Mouse (Mus musculus) lung, embryonic 15.5 days (tissue): ENCODE data around the gene Anks1. TPM values are rescaled to one million over a fixed set of nuclear protein-coding genes. Genes with fewer than 3 reads are reported as not detected.
"Not testable (repeated sequence)": the region's sequence is repeated elsewhere in the genome, so short reads cannot be mapped to it uniquely, and the experiment has no call there.

ENCODE experiments used
- ATAC-seq: fragments of 200-750 bp; cut with Nextera tagmentation; 2 replicates; pipeline ENCODE4 v1.8.0; 2017; ENCODE audit warnings: moderate number of reproducible peaks, borderline replicate concordance; ENCODE audit not compliant: low FRiP score, low TSS enrichment; ENCODE audit errors: extremely low read depth
- H3K27ac ChIP-seq: fragments of 300-500 bp; sonication (generic); 2 replicates; pipeline ENCODE4 v1.5.1; 2015; ENCODE audit warnings: moderate library complexity, mild to moderate bottlenecking, inconsistent platforms
- H3K27me3 ChIP-seq: fragments of 300-500 bp; sonication (generic); 2 replicates; pipeline ENCODE4 v1.6.1; 2015; ENCODE audit warnings: inconsistent platforms
- H3K36me3 ChIP-seq: fragments of 300-500 bp; sonication (generic); 2 replicates; pipeline ENCODE4 v1.6.1; 2015; ENCODE audit warnings: inconsistent platforms
- H3K4me1 ChIP-seq: fragments of 300-500 bp; sonication (generic); 2 replicates; pipeline ENCODE4 v1.6.1; 2015; ENCODE audit warnings: inconsistent platforms
- H3K4me2 ChIP-seq: fragments of 300-500 bp; sonication (generic); 2 replicates; pipeline ENCODE4 v1.6.1; 2015; ENCODE audit warnings: inconsistent platforms, mild to moderate bottlenecking, moderate library complexity
- H3K4me3 ChIP-seq: fragments of 300-500 bp; sonication (generic); 2 replicates; pipeline ENCODE4 v1.5.1; 2015; ENCODE audit warnings: mild to moderate bottlenecking, inconsistent platforms
- H3K9ac ChIP-seq: fragments of 300-500 bp; sonication (generic); 2 replicates; pipeline ENCODE4 v1.6.1; 2015; ENCODE audit warnings: inconsistent platforms
- H3K9me3 ChIP-seq: fragments of 300-500 bp; sonication (generic); 2 replicates; pipeline ENCODE4 v1.6.1; 2016; ENCODE audit warnings: inconsistent platforms
- WGBS: fragments of 180-500 bp; shearing (Covaris S2); methylation state at CpG from one replicate; pipeline ENCODE4 v1.1.7; 2015; 5-methylcytosine and 5-hydroxymethylcytosine counted together
- polyA plus RNA-seq: library from polyadenylated mRNA; unstranded; fragments of >200 nt; fragmentation: Nextera tagmentation; extraction: Ambion mirVana; gene quantifications from 2 replicates; pipeline ENCODE4 v1.2.1, GENCODE M21; 2015

The Anks1 gene
- polyA plus RNA-seq, 1 experiment from 2014 or later = 19.3 TPM

GRCm38 (mm10) chr17:27982712-27983266 is 73.7 kb downstream of the Anks1 start:
- Histone ChIP-seq H3K9me3 (no peaks in the 10 kb centered on the region), H3K27me3 (no peaks in the 10 kb centered on the region)

DNA sequence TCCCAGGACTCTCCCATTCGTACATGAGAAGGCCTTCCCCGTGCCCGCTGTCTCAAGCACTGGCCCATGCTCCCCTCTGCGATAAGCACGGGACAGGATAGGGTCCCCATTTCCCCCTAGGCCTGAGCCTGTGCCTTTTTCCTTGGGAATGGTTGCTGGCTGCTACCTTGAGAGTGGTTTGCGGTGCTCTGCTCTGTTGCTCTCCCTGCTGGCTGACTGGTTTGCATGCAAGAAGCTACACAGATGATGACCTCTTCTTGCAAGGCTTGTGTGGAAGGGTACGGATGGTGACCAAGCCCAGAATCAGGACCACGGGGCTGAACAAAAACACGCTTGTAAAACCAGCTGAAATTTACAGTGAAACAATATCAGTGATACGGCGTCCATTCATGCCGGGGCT is 75.3 kb downstream of the Anks1 start:
- Histone ChIP-seq H3K27ac (no peak overlapping the region), H3K9me3 (no peaks in the 10 kb centered on the region), H3K27me3 (no peaks in the 10 kb centered on the region), H3K9ac (no peak overlapping the region), H3K36me3 (peaks cover 34% of the 10 kb centered on the region), H3K4me1 (peaks cover 1% of the 10 kb centered on the region), H3K4me2 (no peak overlapping the region), H3K4me3 (no peak overlapping the region)
- ATAC-seq = no peak
- 90% methylated on average over 12 of the region's 12 CpGs for WGBS

More at GRCm38 (mm10) chr17:27982712-27983266, 73.7 kb downstream of the Anks1 start:
- no peak overlapping the region for H3K4me3 ChIP-seq
- no peak overlapping the region for H3K4me2 ChIP-seq
- ATAC-seq = no peak
- peaks cover 31% of the 10 kb centered on the region for H3K36me3 ChIP-seq
- 70% methylated on average over 7 of the region's 7 CpGs for WGBS
- H3K9ac ChIP-seq = no peak overlapping the region
- H3K27ac ChIP-seq = no peak overlapping the region
- H3K4me1 ChIP-seq = no peaks in the 10 kb centered on the region

GRCm38 (mm10) chr17:27986106-27986505 is 77.0 kb downstream of the Anks1 start:
- no peak overlapping the region for H3K27ac ChIP-seq
- H3K9ac ChIP-seq = no peak overlapping the region
- no peak for ATAC-seq
- H3K4me1 ChIP-seq = peaks cover 14% of the 10 kb centered on the region
- no peak overlapping the region for H3K4me3 ChIP-seq
- H3K36me3 ChIP-seq = peaks cover 41% of the 10 kb centered on the region
- H3K9me3 ChIP-seq = no peaks in the 10 kb centered on the region
- no peaks in the 10 kb centered on the region for H3K27me3 ChIP-seq
- 89% methylated on average over 19 of the region's 19 CpGs for WGBS
- H3K4me2 ChIP-seq = no peak overlapping the region

DNA sequence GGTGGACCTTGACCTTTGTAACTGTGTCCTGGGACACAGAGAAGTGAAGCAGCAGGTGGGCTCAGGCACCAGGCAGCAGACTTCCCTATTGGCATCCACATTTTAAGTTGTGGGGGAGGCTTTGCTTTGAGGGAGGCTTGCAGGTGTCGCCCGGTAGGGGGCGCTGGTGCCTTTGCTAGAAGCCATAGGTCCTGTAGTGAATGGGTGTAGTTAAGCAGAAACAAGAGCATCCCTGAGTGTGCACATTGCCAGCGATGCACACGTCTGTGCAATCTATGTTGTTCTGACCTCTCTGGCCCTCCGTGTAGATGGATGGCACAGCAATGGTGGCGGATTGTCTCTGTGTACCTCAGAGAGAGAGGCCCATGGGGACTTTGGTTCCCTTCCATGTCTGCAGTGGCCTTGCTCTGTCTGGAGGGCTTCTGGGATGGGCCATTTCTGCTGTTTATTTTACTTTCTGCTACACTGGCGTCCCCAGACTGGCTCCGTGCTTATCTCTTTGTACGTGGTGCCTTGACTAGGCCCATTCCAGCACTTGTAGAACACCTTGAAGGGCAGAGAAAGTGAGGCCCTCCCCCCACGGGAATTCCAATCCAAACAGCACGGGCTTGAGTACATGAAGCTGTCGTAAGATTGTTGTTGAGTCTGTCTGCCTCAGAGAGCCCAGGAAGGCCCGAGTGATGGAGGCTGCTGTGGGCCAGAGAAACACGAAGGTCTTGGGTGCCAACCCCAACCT is 80.9 kb downstream of the Anks1 start:
- WGBS = 17% methylated on average over 15 of the region's 15 CpGs
- H3K9me3 ChIP-seq = no peaks in the 10 kb centered on the region
- H3K9ac ChIP-seq = no peak overlapping the region
- ATAC-seq = peak; percentile 56
- H3K4me3 ChIP-seq = no peak overlapping the region
- peaks cover 29% of the 10 kb centered on the region for H3K4me1 ChIP-seq
- no peak overlapping the region for H3K4me2 ChIP-seq
- peaks cover 53% of the 10 kb centered on the region for H3K36me3 ChIP-seq
- H3K27ac ChIP-seq = peak overlapping the region; percentile 79
- no peaks in the 10 kb centered on the region for H3K27me3 ChIP-seq

DNA sequence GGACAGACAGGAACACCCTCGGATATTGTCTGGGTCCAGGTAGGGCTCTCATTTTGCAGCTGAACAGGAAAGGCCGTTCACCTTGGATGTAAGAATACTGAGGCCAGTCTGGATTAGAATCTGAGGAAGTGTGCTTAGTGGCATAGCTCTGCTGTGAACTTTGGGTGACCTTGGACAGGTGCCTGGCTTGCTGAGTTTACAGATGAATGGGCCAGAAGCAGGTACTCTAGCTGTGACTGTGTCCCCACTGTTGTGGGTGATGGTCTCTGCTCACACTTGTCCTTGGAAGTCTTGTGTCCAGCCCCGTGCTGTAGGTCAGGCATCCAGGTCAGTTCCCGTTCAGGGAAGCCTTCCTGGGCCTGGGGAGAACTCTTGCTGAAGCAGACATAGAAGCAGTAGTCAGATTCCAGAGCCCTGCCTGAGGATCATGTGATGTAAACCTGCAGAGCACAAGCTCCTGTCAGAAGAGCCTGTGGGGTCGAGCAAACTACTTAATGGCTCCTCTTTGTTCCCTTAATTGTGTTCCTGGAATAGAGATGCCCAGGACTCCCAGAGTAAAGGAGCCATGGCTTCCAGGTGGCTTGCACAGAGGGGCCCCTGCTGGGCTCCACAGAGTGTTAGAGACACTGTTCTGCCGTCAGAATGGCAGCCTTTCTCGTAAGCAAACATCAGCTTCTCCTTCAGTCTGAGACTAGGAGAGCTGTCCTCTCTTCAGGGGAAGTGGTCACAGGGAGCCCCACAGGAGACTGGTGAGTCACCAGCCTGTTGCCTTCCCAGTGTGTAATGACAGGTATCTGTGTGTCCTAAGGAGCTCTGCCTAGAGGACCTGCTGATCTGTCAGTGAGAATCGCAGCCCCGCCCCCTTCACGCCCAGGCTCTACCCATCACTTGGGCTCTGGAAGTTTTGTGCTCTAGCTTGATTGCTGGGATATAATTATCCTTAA is 85.2 kb downstream of the Anks1 start:
- Histone ChIP-seq H3K4me2 (no peak overlapping the region), H3K27ac (peak overlapping the region; percentile 54), H3K4me1 (peaks cover 29% of the 10 kb centered on the region), H3K4me3 (no peak overlapping the region), H3K9me3 (no peaks in the 10 kb centered on the region), H3K27me3 (no peaks in the 10 kb centered on the region), H3K9ac (no peak overlapping the region), H3K36me3 (peaks cover 42% of the 10 kb centered on the region)
- WGBS = 54% methylated on average over 10 of the region's 10 CpGs
- ATAC-seq = peak; percentile 12; the same call in 1 of the 2 replicates

GRCm38 (mm10) chr17:27996320-27996719 is 87.2 kb downstream of the Anks1 start:
- Histone ChIP-seq H3K4me1 (peaks cover 14% of the 10 kb centered on the region), H3K27me3 (no peaks in the 10 kb centered on the region), H3K9ac (no peak overlapping the region), H3K9me3 (no peaks in the 10 kb centered on the region), H3K36me3 (peaks cover 34% of the 10 kb centered on the region), H3K4me3 (no peak overlapping the region), H3K27ac (no peak overlapping the region), H3K4me2 (no peak overlapping the region)
- ATAC-seq = no peak
- 84% methylated on average over 4 of the region's 4 CpGs for WGBS

GRCm38 (mm10) chr17:27997212-27997611 is 88.1 kb downstream of the Anks1 start:
- peaks cover 14% of the 10 kb centered on the region for H3K4me1 ChIP-seq
- H3K4me3 ChIP-seq = no peak overlapping the region
- no peak overlapping the region for H3K9ac ChIP-seq
- ATAC-seq = no peak
- 80% methylated on average over 12 of the region's 12 CpGs for whole genome bisulfite sequencing
- no peaks in the 10 kb centered on the region for H3K9me3 ChIP-seq
- no peaks in the 10 kb centered on the region for H3K27me3 ChIP-seq
- no peak overlapping the region for H3K27ac ChIP-seq
- no peak overlapping the region for H3K4me2 ChIP-seq
- H3K36me3 ChIP-seq = peaks cover 28% of the 10 kb centered on the region

GRCm38 (mm10) chr17:27999683-28000273 is 90.7 kb downstream of the Anks1 start:
- Histone ChIP-seq H3K27ac (peak overlapping the region; percentile 24; the same call in 1 of the 2 replicates), H3K36me3 (peaks cover 22% of the 10 kb centered on the region)
- not testable (repeated sequence) for ATAC-seq, H3K27me3 ChIP-seq, H3K9me3 ChIP-seq, H3K4me2 ChIP-seq, H3K4me3 ChIP-seq, H3K4me1 ChIP-seq, H3K9ac ChIP-seq
- WGBS = 72% methylated on average over 13 of the region's 13 CpGs

GRCm38 (mm10) chr17:28000389-28000788 is 91.3 kb downstream of the Anks1 start:
- peak overlapping the region; percentile 24; the same call in 1 of the 2 replicates for H3K27ac ChIP-seq

GRCm38 (mm10) chr17:28000851-28001250 is 91.7 kb downstream of the Anks1 start:
- Histone ChIP-seq H3K27me3 (no peaks in the 10 kb centered on the region), H3K36me3 (peaks cover 17% of the 10 kb centered on the region), H3K4me1 (peaks cover 5% of the 10 kb centered on the region; the same call in 1 of the 2 replicates), H3K27ac (peak overlapping the region; percentile 76), H3K4me3 (no peak overlapping the region), H3K9me3 (no peaks in the 10 kb centered on the region), H3K9ac (no peak overlapping the region), H3K4me2 (no peak overlapping the region)
- WGBS = 63% methylated on average over 1 of the region's 1 CpGs
- no peak for ATAC-seq

More at GRCm38 (mm10) chr17:28000389-28000788, 91.3 kb downstream of the Anks1 start:
- no peaks in the 10 kb centered on the region for H3K27me3 ChIP-seq
- no peak overlapping the region for H3K4me2 ChIP-seq
- 75% methylated on average over 4 of the region's 4 CpGs for WGBS
- H3K4me3 ChIP-seq = no peak overlapping the region
- H3K4me1 ChIP-seq = peaks cover under 1% of the 10 kb centered on the region; the same call in 1 of the 2 replicates
- H3K9me3 ChIP-seq = no peaks in the 10 kb centered on the region
- H3K9ac ChIP-seq = no peak overlapping the region
- no peak for ATAC-seq
- peaks cover 18% of the 10 kb centered on the region for H3K36me3 ChIP-seq

DNA sequence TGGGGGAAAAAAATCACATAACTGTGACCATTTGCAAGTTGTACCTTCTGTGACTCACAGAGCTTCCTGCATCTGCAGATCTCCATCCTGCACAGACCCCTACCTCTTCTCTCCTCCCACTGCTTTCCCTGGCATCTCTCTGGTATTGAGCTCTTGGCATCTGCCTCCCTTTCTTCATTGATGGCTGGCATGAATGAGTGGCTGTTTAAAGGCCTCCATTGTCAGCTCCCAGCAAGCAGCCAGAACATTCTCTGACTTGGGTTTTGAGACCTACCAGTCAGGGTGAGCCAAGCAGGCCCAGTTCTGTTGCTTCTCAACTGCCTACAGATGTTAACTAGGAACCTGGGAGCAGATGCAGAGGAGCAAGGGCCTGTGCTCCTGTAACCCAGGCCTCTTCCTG is 96.3 kb downstream of the Anks1 start:
- no peak overlapping the region for H3K4me3 ChIP-seq
- no peak overlapping the region for H3K9ac ChIP-seq
- peaks cover 49% of the 10 kb centered on the region for H3K4me1 ChIP-seq
- peaks cover 5% of the 10 kb centered on the region; the same call in 1 of the 2 replicates for H3K36me3 ChIP-seq
- ATAC-seq = no peak
- H3K27ac ChIP-seq = no peak overlapping the region
- no peak overlapping the region for H3K4me2 ChIP-seq
- no peaks in the 10 kb centered on the region for H3K27me3 ChIP-seq
- no peaks in the 10 kb centered on the region for H3K9me3 ChIP-seq
